Mouse (Mus musculus) liver, postnatal 0 days (tissue): Measurements from ENCODE around the gene Gm20425.

Source experiments
- CTCF ChIP-seq: sonication (generic); IDR thresholded peaks from 2 replicates; pipeline ENCODE4 v1.5.1; 2016; ENCODE audit warnings: antibody characterized with exemption, low read depth
- EP300 ChIP-seq: IDR thresholded peaks from 2 replicates; pipeline ENCODE4 v1.6.1; 2016; ENCODE audit warnings: antibody characterized with exemption, low read depth, mild to moderate bottlenecking

DNA sequence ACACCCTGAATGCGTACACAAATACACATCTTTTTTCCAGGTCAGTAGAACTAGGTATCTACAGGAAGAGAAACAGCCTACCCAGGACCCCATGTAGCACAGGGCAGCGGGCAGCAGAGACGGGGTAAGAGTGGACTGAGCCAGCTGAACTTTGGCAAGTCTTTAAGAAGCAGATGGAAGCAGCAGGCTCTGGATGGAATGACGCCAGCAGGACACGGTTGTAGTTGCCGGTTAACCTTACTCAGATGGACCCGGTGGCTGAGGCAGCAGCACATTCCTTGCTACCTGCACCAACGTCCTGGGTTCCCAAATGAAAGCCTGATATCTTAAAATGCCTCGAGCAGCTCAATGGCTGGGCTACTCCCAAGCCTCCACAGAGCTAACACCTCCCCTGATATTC, 43.4 kb downstream of the Gm20425 start:
- no peak for TF ChIP-seq CTCF
- no peak for TF ChIP-seq EP300
